Mouse (Mus musculus): ENCODE measurements around the gene Lmbrd1.

Gene Lmbrd1

DNA sequence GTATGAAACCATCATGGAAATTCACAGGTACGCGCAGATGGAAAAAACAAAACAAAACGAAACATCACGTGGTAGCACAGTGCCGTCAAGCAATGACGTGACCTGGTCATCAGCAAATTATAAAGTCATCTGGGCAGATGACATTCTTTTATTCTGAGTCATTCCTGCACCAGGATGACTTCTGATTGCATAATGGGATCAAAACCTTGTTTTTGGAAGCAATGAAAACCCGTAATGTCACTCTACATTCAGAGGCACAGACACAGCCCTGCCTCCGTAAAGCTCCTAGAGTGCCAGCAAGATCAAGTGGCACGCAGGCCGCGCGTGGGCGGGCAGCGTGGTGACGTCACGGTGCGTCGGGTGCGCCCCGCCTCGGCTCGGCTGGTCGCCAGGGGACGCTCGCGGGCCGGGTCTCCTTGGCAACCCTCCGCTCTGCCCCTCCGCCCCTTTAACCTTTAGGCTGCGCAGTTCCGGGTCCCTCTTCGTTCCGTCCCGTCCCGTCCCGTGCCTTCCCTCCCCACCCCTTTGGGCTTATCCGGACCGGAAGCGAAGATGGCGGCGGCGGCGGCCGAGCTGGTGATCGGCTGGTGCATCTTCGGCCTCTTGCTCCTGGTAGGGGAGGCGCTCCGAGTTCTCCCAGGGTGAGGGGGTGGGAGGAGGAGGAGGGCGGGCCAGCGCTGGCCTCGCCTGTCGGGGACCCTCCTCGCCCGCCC, at the start of gene Lmbrd1:
TSS of gene Lmbrd1 (plus strand) at position 426 of the 713 bp plus-strand sequence.
- DNase-seq = peak; percentile 99

DNA sequence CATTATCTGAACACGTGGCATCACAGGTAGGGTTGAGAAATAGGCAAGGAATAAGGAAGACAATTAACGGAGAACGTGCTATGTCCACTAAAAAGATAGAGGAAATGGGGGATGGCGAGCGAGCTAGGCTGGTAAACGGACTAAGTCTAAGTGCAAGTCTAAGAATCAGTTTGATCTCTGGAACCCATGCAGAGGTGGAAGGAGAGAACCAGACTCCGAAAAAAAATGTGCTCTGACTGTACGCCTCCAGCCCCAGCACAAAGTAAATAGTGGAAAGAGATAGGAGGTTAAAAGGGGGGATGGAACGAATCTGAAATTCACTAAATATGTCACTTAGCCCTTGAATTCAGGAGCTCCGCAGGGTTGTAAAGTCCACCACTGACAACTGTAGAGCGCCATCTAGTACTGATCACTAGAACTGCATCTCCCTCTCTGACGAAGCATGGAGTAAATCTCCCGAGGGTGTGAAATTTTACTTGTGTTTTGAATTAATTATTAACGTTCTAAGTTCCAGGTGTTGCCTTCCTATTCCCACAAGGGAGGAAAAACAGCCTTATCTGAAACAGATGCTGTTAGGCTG, 44.8 kb upstream of the Lmbrd1 start:
- DNase-seq = no peak

DNA sequence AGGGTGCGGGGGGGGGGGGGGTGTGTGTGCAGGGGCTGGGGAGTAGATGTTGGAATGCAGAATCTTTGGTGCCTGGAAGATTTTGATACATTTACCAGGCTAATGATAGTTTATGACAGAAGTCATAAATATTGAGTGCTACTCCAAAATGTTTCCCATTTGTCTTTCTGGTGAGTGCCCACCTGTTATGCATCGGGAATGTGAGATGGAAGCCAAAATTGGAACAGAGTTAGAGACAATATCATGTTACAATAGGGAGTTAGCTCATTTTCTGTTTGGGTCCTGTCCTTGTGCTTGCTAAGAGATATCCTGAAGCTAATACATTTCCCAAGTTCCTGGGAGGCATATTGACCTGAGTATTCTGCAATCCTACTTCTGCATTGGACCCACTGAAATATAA, 28.3 kb upstream of the Lmbrd1 start:
- DNase-seq = no peak

DNA sequence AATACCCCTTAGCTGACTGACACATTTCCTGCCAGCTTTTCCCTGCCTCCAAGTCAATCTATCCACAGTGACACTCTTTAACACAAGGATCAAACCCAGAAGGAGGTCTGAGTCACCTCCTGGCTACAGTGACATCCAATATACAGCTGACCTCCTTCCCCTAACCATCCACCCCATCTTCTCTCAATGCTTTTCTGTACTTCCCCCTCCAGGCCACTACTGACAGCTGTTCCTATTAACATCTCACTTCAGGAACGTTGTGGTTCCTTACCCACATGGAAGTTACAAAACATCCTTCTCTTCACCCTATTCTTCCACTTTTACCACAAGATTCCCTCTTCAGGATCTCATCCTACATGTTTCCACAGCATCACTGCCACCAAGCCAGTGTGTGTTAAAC, 18.5 kb upstream of the Lmbrd1 start:
- peak; percentile 87 for DNase-seq

DNA sequence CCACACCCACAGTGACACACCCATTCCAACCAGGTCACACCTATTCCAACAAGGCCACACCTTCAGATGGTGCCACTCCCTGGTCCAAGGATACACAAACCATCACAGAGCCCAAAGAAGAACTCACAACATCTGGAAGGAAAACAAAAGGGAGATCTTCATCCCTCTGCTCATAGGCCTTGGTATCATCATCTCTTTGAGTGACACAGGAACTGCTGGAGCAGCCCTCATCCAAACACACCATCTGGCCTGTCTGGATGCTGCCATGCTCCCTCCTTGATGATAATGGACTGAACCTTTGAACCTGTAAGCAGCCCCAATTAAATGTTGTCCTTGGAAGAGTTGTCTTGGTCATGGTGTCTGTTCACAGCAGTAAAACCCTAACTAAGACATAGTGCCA, 17.8 kb upstream of the Lmbrd1 start:
- DNase-seq = peak; percentile 62

DNA sequence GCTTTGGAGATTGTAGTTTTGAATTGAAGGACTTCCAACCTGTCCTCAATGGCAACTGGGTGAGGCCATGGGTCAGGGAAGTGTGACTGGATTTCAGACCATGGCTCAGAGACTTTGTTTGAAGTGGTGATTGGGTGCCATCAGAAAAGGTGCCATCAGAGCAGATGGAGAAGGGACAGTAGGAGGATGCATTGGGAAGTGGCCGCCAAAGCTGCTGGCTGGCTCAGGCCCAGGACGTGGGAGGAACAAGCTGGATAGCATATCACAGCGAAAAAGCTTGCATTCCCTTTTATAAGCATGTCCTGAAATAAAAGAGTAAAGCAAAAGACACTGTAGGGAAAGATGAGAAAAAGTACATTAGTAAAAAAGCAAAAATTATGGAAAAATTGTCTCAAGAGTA, 16.9 kb upstream of the Lmbrd1 start:
- peak; percentile 46 for DNase-seq

DNA sequence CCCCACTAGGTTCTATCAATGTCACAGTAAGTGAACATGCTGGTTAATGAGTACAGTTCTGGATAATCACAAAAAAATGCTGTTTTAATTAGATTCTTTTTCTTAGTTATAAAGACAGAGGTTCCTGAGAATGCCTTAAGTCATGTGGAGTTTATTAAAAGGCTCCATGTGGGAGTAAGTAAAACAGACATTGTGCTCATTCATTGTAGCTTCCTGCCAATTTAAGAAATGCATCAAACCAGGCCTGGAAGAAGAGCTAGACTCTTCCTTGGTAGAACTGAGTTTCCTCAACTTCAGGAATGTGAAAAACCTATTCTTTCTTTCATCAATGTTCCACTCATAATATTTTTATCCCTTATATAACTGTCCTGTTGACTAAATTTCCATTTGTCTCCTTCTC, 14.3 kb upstream of the Lmbrd1 start:
- DNase-seq = no peak

DNA sequence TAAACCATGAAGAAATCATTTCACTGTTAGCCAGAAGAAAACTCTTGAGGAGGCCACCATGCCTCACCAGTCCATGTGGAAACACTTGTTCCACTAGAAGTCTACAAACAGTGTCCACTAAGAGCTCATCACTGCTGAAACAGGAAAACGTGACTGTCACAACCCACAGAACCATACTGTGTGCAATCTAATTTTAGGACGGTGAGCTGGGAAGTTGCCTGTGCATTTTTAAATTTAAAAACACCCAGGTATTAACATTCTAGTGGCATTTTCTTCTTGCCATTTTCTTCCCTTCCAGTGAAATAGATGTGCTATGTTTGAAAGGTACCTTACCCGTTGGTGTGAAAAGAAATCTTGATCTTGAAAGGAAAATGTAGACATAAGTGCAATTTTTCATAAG, 5.2 kb upstream of the Lmbrd1 start:
- DNase-seq = peak; percentile 39

DNA sequence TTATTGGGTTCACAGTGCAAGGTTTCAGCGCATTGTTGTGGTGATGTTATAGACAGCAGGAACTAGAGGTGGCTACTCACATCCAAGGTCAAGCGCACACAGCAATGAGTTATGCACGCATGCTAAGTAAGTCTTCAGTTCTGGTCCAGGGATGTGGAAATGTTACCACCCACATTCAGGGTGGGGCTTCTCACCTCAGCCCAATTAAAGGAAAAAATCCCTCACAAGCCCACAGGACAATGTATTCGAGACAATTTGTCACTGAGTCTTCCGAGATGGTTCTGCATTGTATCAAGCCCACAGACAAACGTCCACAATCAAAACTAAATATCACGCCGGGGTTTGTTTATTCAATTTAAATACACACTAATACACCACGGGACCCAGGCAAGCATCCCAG, 724 bp upstream of the Lmbrd1 start:
- no peak for DNase-seq

DNA sequence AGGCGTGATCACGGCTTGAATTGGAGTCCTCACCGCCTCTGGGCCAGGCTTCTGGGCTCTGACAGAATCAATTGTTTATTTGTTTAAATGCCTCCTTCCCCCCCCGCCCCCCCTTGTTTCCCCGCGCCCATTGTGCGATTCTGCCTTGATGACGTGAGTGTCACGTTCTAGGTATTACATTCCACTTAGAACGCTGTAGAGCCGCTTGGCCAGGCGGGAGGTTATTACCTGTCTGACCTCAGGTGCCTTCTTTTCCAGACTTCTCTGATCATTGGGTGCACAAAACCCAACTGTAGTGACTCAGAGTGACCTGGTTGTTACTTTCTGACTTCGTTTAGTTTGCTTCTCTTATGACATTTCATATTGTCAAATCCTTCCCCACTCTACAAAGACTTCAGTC, 641 bp downstream of the Lmbrd1 start:
- no peak for DNase-seq

DNA sequence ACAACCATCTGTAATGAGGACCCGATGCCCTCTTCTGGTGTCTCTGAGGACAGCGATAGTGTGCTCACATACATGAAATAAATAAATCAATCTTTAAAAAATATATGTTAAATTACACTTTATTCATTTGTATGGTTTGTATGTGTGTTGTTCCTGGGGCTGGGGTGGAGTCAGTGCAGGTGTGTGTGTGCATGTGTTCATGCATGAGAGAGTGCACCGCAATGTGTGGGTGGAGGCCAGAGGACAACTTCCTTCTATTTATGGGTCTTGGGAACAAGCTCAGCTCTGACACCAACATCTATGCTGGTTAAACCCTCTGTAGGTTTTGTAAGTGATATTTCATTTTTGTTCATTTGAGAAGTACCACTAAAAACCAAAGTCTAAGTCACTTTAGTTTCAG, 2.6 kb downstream of the Lmbrd1 start:
- DNase-seq = peak; percentile 88

DNA sequence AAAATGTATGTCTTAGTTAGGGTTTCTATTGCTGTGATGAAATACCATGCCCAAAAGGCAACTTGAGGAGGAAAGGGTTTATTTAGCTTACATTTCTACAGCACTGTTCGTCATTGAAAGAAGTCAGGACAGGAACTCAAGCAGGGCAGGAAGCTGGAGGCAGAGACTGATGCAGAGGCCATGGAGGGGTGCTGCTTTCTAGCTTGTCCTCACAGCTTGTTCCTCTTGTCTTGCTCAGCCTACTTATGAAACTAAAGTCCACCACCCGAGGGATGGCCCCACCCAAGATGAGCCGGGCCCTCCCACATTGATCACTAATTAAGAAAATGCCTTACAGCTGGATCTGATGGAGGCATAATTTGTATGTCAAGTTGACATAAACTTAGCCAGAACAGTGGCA, 3.5 kb downstream of the Lmbrd1 start:
- DNase-seq = peak; percentile 80

DNA sequence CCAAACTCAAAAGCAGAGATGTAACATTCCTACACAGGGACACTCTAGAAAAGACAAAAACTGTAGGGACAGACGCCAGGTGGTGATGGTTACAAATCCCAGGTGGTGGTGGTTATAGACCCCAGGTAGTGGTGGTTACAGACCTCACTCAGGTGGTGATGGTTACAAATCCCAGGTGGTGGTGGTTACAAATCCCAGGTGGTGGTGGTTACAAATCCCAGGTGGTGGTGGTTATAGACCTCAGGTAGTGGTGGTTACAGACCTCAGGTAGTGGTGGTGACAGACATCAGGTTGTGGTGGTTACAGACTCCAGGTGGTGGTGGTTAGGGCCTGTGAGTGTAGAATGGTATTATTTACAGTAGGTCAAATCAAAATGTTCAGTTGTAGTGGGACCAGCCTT, 5.5 kb downstream of the Lmbrd1 start:
- DNase-seq = peak; percentile 54

DNA sequence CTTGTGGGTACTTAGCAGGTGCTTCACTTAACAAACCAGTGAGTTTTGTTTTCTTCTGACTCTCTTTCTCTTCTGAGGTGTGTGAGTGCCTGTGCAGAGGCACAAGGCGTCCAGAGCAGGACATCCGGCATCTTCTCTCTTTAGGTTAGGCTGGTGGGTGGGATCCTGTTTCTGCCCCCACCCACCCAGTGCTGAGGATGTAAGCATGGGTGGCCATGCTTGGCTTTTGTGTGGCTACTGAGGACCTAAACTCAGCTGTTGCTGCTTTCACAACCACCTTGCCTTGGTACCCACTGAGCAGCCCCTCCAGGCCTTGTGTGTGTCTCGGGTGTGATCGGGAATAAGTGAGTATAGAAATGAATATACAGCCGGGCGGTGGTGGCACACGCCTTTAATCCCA, 7.2 kb downstream of the Lmbrd1 start:
- DNase-seq = peak; percentile 87

DNA sequence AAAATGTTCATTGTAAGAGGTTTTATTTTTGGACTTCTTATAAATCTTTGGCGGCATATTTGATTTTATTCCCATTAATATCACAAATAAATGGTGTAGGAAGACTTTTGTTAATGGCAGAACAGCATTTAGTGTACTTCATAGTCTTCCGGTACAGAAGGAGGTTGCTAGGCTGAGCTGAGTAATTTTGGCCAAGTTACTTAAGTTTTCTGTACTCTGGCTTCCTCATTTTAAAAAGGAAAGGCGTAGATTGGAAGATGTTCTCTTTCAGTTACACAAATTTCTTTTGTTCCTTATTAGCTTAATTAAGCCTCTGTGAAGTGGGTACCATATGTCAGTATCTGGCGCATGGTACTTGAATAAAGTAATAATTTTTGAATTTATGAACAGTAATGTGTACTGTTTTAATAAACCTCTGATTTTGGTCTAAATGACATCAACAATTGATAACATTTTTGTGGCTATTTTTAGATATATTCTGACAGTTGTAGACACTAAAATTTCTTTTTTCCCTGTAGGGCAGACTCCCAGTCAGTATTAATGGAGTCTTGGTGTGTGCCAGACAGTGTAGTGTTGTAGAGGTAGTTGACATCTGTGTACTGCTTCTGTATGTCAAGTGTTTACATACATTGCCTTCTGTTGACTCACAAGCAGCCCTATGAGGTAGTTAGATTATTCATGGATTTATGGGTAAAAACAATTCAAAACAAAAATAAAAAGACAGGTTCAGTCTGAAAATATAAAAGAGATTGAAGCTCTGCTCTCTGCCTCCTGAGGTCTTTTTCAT, 8.0 kb downstream of the Lmbrd1 start:
- no peak for DNase-seq

DNA sequence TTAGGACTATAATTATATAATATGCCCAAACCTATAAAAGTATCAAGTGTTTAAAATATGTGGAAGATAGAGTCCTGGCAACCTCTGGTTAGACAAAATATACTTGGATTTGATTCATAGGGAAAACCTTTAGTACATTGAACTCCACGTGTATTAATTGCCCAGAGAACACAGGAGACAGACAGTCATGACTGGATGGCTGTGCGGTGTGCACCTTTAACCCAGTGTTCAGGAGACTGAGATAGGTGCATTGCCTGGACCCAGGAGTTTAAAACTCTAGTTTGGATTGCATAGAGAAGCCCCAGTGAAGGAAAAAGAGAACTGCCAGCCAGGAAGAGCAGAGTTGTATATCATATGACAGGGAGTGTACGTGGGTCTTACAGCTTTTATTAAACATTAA, 19.2 kb downstream of the Lmbrd1 start:
- no peak for DNase-seq

DNA sequence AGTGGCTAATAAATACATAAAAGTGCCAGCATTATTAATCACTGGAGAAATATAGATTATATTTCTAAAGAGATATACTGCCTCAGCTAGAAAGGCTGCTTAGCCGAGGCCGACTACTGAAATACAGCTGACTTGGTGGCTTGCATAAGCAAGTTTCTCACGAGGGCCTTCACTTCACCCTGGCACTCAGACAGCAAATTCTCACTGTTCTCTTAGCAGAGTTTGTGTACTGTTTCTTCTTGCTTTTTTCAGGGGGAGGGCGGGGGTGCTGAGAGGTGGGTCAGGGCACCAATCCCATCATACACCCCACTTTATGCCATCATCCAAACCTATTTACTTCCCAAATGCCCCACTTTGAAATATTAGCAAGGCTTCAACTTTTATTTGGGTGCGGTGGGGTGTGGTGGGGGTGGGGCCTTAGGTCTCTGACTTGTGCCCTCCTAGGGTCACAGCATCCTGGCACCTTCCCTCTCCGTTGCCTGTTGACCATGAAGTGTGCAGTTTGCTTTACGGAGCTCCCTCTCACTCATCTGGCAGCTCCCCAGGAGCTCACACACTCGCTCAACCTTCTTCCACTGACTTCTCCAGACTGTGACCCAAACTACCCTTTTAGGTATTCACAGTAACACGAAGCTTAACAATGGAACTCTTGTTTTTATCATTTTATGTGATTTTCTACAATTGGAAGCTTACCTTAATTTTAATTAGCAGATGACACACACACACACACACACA, 19.9 kb downstream of the Lmbrd1 start:
- peak; percentile 78 for DNase-seq

DNA sequence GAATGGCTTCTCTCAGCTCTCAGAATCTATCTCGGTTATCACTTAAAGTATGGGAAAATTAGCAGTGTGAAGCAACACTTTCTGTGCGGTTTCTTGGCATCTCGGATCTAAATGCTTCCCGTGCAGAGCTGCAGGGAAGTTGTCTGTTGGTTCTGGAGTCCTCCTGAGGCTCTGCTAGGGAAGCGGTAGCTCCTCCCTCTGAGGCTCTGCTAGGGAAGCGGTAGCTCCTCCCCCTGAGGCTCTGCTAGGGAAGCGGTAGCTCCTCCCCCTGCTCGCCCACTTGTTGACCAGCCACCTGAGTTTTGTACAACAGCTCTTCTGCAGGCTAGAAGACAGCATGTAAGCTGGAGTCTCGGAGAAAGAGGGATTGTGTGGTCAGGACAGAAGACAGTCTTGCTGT, 20.9 kb downstream of the Lmbrd1 start:
- peak; percentile 96 for DNase-seq

DNA sequence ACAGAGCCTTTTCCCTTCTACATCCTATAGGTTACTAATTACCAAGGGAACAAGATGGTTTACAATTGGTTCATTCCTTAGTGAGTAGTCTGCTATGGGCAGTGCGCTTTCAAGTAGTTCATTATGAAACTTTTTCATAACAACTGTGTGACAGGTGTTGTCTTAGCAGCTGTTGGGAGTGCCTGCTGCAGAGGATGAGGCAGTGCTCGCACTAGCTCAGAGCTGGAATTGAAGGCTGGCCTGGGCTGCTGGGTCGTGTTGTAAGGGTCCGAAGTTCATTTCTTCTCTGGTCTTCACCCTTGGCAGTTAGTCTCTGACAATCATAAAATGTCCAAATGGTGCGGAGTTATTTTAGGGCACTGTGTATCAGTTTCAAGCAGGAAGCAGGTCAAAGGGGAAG, 21.8 kb downstream of the Lmbrd1 start:
- peak; percentile 79 for DNase-seq

DNA sequence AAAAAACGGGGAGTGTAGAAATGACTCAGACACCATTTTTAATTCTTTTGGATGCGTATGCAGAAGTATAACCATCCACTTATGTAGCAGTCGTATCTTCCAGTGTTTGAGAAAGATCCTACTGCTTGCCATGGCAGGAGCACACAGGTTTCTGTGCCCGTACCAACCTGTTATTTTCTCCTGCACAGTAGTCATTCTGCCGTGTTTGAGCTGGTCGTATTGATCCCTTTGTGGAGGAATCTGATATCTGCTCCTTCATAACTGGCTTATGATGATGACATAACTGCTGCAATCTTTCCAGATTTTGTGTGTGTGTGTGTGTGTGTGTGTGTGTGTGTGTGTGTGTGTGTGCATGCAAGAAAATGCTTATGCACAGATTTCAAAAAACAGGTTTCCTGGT, 25.4 kb downstream of the Lmbrd1 start:
- DNase-seq = peak; percentile 77

DNA sequence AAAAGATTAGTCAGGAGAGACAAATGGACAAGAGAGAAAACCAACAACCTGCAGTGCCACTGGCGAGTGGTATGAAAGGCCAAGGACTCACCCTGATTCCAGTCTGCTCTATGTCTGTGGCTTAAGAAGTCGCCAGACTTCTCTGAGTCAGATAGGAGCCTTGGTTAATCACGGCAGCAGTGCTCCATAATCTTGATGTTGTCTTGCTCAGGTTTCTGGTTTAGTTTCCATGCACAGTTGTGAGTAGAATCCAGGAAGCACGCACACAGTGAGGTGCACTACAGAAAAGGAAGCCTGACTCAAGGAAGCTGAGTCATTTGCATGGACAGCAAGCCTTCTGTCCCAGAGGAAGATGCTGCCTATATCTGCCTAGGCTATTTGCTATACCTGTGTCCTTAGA, 37.9 kb downstream of the Lmbrd1 start:
- no peak for DNase-seq

DNA sequence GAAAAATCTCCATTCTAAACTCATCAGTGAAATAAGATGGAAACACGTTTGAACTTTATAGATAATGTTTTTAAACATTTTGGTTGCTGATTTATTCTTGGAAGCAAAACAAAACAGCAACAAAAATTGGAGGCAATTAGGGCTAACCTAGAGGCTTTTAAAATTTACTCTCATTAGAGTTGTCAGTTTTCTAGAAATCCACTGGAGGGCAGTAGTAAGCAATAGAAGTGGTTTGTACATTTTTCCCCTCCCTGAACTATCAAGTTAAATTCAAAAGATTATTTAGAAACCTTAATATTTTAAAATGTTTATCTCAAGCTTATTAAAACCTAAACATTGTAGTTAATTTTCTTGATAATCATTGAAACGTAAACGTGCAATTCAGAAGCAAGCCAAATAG, 41.2 kb downstream of the Lmbrd1 start:
- no peak for DNase-seq

DNA sequence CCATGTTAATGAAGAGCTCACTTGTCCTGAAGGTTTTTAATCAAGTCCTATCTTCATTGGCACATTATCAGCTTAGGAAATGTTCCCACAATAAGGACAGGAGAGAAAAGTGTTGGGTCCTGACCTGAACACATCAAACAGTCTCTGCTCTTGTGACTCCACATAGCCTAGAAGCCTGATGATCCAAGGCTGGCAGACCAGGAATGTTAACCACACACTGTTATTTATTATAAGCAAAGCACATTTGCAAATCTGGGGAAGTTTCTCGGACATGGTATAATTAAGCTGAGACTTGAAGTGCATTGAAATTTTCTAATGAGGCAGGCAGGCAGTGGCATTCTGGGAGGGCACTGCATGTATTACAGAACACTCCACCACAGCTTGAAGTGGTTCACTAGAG, 41.8 kb downstream of the Lmbrd1 start:
- peak; percentile 53 for DNase-seq

DNA sequence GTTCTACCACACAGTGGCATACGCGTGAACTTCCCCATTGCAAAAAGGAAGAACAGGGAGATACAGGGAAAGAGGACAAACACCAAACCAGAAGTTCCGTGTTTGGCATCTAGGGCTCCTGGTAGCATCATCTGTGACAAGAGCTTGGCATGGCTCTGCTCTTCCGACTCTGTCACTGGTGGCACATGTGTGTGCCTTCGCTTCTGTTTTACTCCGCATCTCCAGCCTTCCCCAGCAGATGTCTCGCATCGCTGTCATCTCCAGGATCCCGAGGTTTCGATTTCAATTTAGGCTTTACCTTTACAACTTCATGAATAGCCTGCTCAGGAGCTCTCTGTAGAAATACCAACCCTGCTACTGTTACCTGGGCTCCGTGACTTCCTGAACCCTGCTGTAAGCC, 51.4 kb downstream of the Lmbrd1 start:
- DNase-seq = no peak
